Comparison of ENCODE assay signal across 16 mouse cellular contexts in the genomic region with DNA sequence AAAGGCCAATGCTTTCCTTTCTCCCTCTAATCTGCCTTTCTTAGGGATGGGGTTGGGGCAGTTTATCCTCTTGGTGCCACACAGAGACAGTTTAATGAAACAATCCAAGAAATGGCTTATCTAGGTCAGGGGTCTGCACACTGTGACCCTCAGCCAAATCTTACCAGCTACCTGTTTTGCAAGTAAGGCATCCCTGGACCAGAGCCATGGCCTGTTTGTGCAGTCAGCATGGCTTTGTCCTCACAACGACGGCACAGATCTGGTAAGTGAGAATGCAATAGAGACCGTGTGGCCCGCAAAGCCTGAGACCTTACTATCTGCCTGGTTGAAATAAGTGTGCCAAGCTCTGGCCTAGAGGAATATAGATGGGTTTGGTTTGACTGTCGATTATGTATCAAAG. TPM values are rescaled to one million over a fixed set of nuclear protein-coding genes. Genes with fewer than 3 reads are reported as not detected.
DNase-seq lines count a peak whose midpoint lies in the region; TF ChIP-seq lines count a peak whose summit lies in the region.
"Had no signal": no experiment of that assay in that cellular context is flagged by ENCODE, and none has a peak within 500 bp of the region (broad histone marks: within the 10 kb centered on the region; RNA-seq: fewer than 3 reads in every experiment).

No protein-coding gene starts in this region.

- no peak overlapping the region for H3K27ac ChIP-seq in cerebellum, adult 2 months (ENCODE audit: insufficient read depth, low read length)
- 0 out of 2 replicates have a peak overlapping the region, but pooled peaks have one; percentile 14 for H3K27ac ChIP-seq in limb, embryonic 10.5 days
- H3K27ac ChIP-seq: embryonic facial prominence, embryonic 10.5 days; embryonic facial prominence, embryonic 12.5 days; forebrain, embryonic 13.5 days had no signal

- no peaks in the 10 kb centered on the region for H3K36me3 ChIP-seq in limb, embryonic 10.5 days
- H3K36me3 ChIP-seq: embryonic facial prominence, embryonic 10.5 days; embryonic facial prominence, embryonic 12.5 days; G1E had no signal

- TF ChIP-seq CTCF in cerebellum, adult 2 months (IDR thresholded peaks at IDR 0.05; ENCODE audit: borderline replicate concordance, insufficient read depth, low read depth, low read length) = no peak

- no peak overlapping the region for H3K4me3 ChIP-seq in cerebellum, adult 2 months (replicated peaks; ENCODE audit: insufficient read depth, low read depth, low read length)
- no peak overlapping the region for H3K4me3 ChIP-seq in limb, embryonic 10.5 days
- H3K4me3 ChIP-seq: embryonic facial prominence, embryonic 10.5 days; embryonic facial prominence, embryonic 12.5 days; forebrain, embryonic 13.5 days had no signal

- no peaks in the 10 kb centered on the region for H3K9me3 ChIP-seq in limb, embryonic 10.5 days (replicated peaks)
- H3K9me3 ChIP-seq: embryonic facial prominence, embryonic 10.5 days; embryonic facial prominence, embryonic 12.5 days; forebrain, embryonic 13.5 days had no signal

- no peak for TF ChIP-seq POLR2A in cerebellum, adult 2 months (IDR thresholded peaks at IDR 0.05; ENCODE audit: borderline replicate concordance, insufficient read depth, low read length)

- 33% methylated on average over 5 of the region's 5 CpGs for WGBS in cerebellum, adult 2 months
- WGBS in limb, embryonic 10.5 days = 91% methylated on average over 5 of the region's 5 CpGs

- H3K4me1 ChIP-seq in cerebellum, adult 2 months (ENCODE audit: control insufficient read depth, insufficient read depth, low read length) = peaks cover 34% of the 10 kb centered on the region
- peaks cover 23% of the 10 kb centered on the region for H3K4me1 ChIP-seq in limb, embryonic 10.5 days
- H3K4me1 ChIP-seq: embryonic facial prominence, embryonic 12.5 days; forebrain, embryonic 13.5 days had no signal

- DNase-seq in cerebellum, adult 11-12 months = peak; percentile 40
- no peak for DNase-seq in cerebellum, adult 2 months
- DNase-seq in cerebellum, postnatal 14 days = peak; percentile 65 to 73
- DNase-seq in cerebellum, adult 9-11 months = no peak
- DNase-seq in limb, embryonic 10.5 days (ENCODE audit: low spot score) = no peak
- DNase-seq: adrenal gland, adult 8-10 months; adrenal gland, postnatal 14 days; adrenal gland, postnatal 36 days; B cell, adult 2 months; cerebellum, adult 9-10 months had no signal

- H3K27me3 ChIP-seq in cerebellum, adult 2 months (ENCODE audit: control insufficient read depth, insufficient read depth, low read length) = no peaks in the 10 kb centered on the region
- no peaks in the 10 kb centered on the region for H3K27me3 ChIP-seq in limb, embryonic 10.5 days (ENCODE audit: low read depth, poor library complexity, severe bottlenecking)
- H3K27me3 ChIP-seq: CH12.LX; embryonic facial prominence, embryonic 12.5 days; forebrain, embryonic 13.5 days; Patski had no signal

RNA-seq across cellular contexts. Expression of a gene that starts 36.3 kb away (rescaled TPM):
- 61.3 and 66.6 TPM in 2 replicates for polyA plus RNA-seq in cerebellum, adult 2 months (2012; rRNA removed)
- polyA plus RNA-seq in limb, embryonic 10.5 days (2016; fragmentation: Nextera tagmentation; extraction: Ambion mirVana) = 5.6 and 6.7 TPM in 2 replicates
- polyA plus RNA-seq: G1E had no signal

Comparison
In these comparisons a context has a peak if more than half of its experiments do, and no peak if none do; other contexts are left out.
1. DNase-seq: peak in cerebellum, adult 11-12 months (single experiment) and cerebellum, postnatal 14 days (2 of 2); none in cerebellum, adult 2 months (0 of 2), cerebellum, adult 9-11 months (single experiment) and limb, embryonic 10.5 days (single experiment).